Mouse (Mus musculus) liver, embryonic 11.5 days (tissue): ENCODE measurements around the gene Mgll. TPM values are rescaled to one million over a fixed set of nuclear protein-coding genes. Genes with fewer than 3 reads are reported as not detected.
A peak's percentile ranks its signal among the peaks of the same experiment; 100 is the strongest.

Experiments used
- ATAC-seq: fragments of 200-750 bp; cut with Nextera tagmentation; replicated peaks from 2 replicates; pipeline ENCODE4 v1.8.0; 2017; ENCODE audit warnings: moderate number of reproducible peaks, mild to moderate bottlenecking, moderate TSS enrichment, moderate library complexity; ENCODE audit not compliant: low FRiP score
- DNase-seq: peaks from one replicate; pipeline ENCODE4 v3.0.0-alpha.2; 2017; ENCODE audit warnings: low spot score
- H3K27ac ChIP-seq: fragments of 300-500 bp; sonication (generic); 2 replicates; pipeline ENCODE4 v1.5.1; 2014; ENCODE audit warnings: mild to moderate bottlenecking, low read depth, low read length, control low read depth
- H3K27me3 ChIP-seq: fragments of 300-500 bp; sonication (generic); replicated peaks from 2 replicates; pipeline ENCODE4 v1.6.1; 2014; ENCODE audit warnings: low read length, mixed read lengths; ENCODE audit not compliant: control insufficient read depth, insufficient read depth
- H3K36me3 ChIP-seq: fragments of 300-500 bp; sonication (generic); 2 replicates; pipeline ENCODE4 v1.6.1; 2014; ENCODE audit warnings: mild to moderate bottlenecking, low read length, moderate library complexity, mixed read lengths; ENCODE audit not compliant: control insufficient read depth, insufficient read depth
- H3K4me1 ChIP-seq: fragments of 300-500 bp; sonication (generic); replicated peaks from 2 replicates; pipeline ENCODE4 v1.6.1; 2014; ENCODE audit warnings: low read length, mixed read lengths; ENCODE audit not compliant: control insufficient read depth, insufficient read depth
- H3K4me2 ChIP-seq: fragments of 300-500 bp; sonication (generic); 2 replicates; pipeline ENCODE4 v1.6.1; 2014; ENCODE audit warnings: mild to moderate bottlenecking, control low read depth, moderate library complexity
- H3K4me3 ChIP-seq: fragments of 300-500 bp; sonication (generic); 2 replicates; pipeline ENCODE4 v1.5.1; 2014; ENCODE audit warnings: low read depth, low read length, control low read depth
- H3K9ac ChIP-seq: fragments of 300-500 bp; sonication (generic); 2 replicates; pipeline ENCODE4 v1.6.1; 2014; ENCODE audit warnings: low read depth, low read length, control low read depth
- H3K9me3 ChIP-seq: fragments of 300-500 bp; sonication (generic); 2 replicates; pipeline ENCODE4 v1.6.1; 2016; ENCODE audit warnings: low read length, inconsistent platforms, mixed read lengths; ENCODE audit not compliant: control insufficient read depth
- WGBS: fragments of 180-500 bp; shearing (Covaris S2); extraction: QIAGEN DNeasy Blood & Tissue Kit; methylation state at CpG from one replicate; pipeline ENCODE4 v1.1.7; 2014; 5-methylcytosine and 5-hydroxymethylcytosine counted together
- polyA plus RNA-seq: library from polyadenylated mRNA; unstranded; fragments of >200 nt; fragmentation: Nextera tagmentation; extraction: Ambion mirVana; gene quantifications from 2 replicates; pipeline ENCODE4 v1.2.1, GENCODE M21; 2014

Gene Mgll
- 17.3 and 22.2 TPM in 2 replicates for polyA plus RNA-seq

- peak; percentile 91 for ATAC-seq
- under 1% methylated on average over 105 of the region's 105 CpGs for WGBS
- H3K9me3 ChIP-seq = no peaks in the 10 kb centered on the region
- H3K4me3 ChIP-seq = peak within 1 kb of the TSS; percentile 78
- 0 out of 2 replicates have a peak within 1 kb of the TSS, but pooled peaks have one; percentile 41 for H3K27ac ChIP-seq
- peaks cover 12% of the 10 kb centered on the region; the same call in 1 of the 2 replicates for H3K27me3 ChIP-seq
- H3K4me2 ChIP-seq = peak within 1 kb of the TSS; percentile 98
- peaks cover 4% of the 10 kb centered on the region; the same call in 1 of the 2 replicates for H3K4me1 ChIP-seq
- DNase-seq = peak; percentile 65
- H3K9ac ChIP-seq = peak within 1 kb of the TSS; percentile 84
- no peaks in the 10 kb centered on the region for H3K36me3 ChIP-seq
Observed at GRCm38 (mm10) chr6:88724313-88725195, at the start of gene Mgll. Mgll (plus strand) TSS chr6:88724412.

GRCm38 (mm10) chr6:88675815-88676214, 48.4 kb upstream of the Mgll start:
- H3K4me1 ChIP-seq = no peaks in the 10 kb centered on the region
- no peaks in the 10 kb centered on the region for H3K9me3 ChIP-seq
- H3K27ac ChIP-seq = no peak overlapping the region
- H3K4me2 ChIP-seq = no peak overlapping the region
- ATAC-seq = no peak
- H3K27me3 ChIP-seq = peaks cover 2% of the 10 kb centered on the region; the same call in 1 of the 2 replicates
- WGBS = 80% methylated on average over 2 of the region's 2 CpGs
- no peak overlapping the region for H3K4me3 ChIP-seq
- no peak for DNase-seq
- H3K9ac ChIP-seq = no peak overlapping the region
- no peaks in the 10 kb centered on the region for H3K36me3 ChIP-seq

DNA sequence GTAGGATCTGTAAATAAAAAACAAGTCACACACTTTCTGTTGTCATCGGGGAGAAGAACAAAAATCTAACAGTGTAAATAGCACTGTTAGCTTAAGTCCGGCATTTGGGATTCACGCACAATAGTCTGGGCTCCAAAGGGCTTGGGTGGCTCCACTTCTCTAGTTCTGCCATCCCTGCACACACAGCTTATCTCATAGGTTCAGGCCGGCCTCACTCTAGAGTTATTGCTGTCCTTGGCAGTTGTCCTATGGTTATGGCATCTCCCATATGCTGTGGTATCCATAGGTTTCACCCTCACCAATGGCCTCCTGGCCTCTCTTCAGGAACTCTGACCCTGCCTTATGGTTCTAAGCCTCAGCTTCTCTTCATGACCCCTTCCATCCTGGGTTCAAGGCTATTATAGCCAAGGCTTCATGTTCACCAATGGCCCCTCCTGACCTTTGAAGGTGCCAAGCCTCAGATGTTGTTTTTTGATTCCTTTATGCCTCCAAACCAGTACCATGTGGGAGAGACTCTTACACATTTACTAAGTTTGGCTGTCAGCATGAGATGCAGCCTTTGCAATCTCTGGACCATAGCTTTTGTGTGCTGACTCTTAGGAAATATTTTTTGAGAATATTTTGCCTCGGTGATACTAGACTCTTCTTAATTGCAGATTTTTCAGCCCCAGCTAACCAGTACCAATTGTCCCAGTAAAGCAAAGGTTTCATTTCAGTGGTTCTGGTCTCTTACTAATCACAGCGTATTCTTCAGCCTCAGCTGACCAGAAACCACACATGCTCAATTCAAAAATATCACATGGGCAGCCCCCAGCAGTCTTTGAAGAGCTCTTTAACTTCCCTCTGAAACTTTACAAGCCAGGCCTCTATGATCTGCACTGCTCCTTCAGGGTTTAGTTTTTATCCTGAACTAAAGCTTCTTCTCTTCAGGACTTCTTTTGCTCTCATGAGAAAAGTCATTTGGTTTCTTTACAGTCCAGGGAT, 47.2 kb upstream of the Mgll start:
- no peak for ATAC-seq
- WGBS = 84% methylated on average over 6 of the region's 6 CpGs

GRCm38 (mm10) chr6:88677738-88678137, 46.5 kb upstream of the Mgll start:
- no peaks in the 10 kb centered on the region for H3K9me3 ChIP-seq
- 59% methylated on average over 2 of the region's 2 CpGs for WGBS
- DNase-seq = no peak
- no peak for ATAC-seq
- no peak overlapping the region for H3K4me3 ChIP-seq
- no peak overlapping the region for H3K27ac ChIP-seq
- no peak overlapping the region for H3K9ac ChIP-seq
- no peak overlapping the region for H3K4me2 ChIP-seq
- no peaks in the 10 kb centered on the region for H3K36me3 ChIP-seq
- H3K27me3 ChIP-seq = peaks cover 2% of the 10 kb centered on the region; the same call in 1 of the 2 replicates
- no peaks in the 10 kb centered on the region for H3K4me1 ChIP-seq

More for the DNA sequence above, 47.2 kb upstream of the Mgll start:
- H3K27ac ChIP-seq = no peak overlapping the region
- peaks cover 2% of the 10 kb centered on the region; the same call in 1 of the 2 replicates for H3K27me3 ChIP-seq
- no peaks in the 10 kb centered on the region for H3K4me1 ChIP-seq
- H3K36me3 ChIP-seq = no peaks in the 10 kb centered on the region
- H3K4me3 ChIP-seq = no peak overlapping the region
- H3K9me3 ChIP-seq = no peaks in the 10 kb centered on the region
- no peak overlapping the region for H3K4me2 ChIP-seq
- H3K9ac ChIP-seq = no peak overlapping the region
- no peak for DNase-seq

DNA sequence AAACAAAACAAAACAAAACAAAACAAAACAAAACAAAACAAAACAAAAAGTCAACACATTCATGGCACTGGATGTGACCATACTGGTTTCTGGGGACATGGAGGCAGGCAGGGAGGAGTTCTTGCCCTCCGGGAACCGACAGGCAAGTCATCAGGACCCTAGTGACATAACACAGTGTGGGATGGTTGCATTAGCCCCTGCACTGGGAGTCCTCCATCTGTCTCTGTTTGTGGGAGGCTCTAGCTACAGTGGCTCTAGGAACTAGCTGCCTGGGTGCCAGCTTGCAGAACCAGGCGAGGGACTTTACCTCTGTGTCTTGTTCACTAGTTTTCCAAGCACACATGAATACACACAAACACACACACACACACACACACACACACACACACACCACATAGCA, 43.2 kb upstream of the Mgll start:
- Histone ChIP-seq H3K9ac (no peak overlapping the region), H3K4me3 (no peak overlapping the region), H3K9me3 (no peaks in the 10 kb centered on the region), H3K27ac (no peak overlapping the region), H3K27me3 (peaks cover 2% of the 10 kb centered on the region; the same call in 1 of the 2 replicates), H3K4me2 (no peak overlapping the region), H3K4me1 (no peaks in the 10 kb centered on the region), H3K36me3 (no peaks in the 10 kb centered on the region)
- ATAC-seq = no peak
- no peak for DNase-seq
- WGBS = 85% methylated on average over 3 of the region's 3 CpGs

- Histone ChIP-seq H3K9ac (no peak overlapping the region), H3K27me3 (0 out of 2 replicates have a peak, but pooled peaks cover 2% of the 10 kb centered on the region), H3K4me1 (no peaks in the 10 kb centered on the region), H3K27ac (no peak overlapping the region), H3K9me3 (no peaks in the 10 kb centered on the region), H3K4me3 (no peak overlapping the region), H3K4me2 (no peak overlapping the region), H3K36me3 (no peaks in the 10 kb centered on the region)
- DNase-seq (no peak), ATAC-seq (no peak)
- 68% methylated on average over 7 of the region's 7 CpGs for WGBS
Observed at GRCm38 (mm10) chr6:88683380-88684053, 40.7 kb upstream of the Mgll start.

DNA sequence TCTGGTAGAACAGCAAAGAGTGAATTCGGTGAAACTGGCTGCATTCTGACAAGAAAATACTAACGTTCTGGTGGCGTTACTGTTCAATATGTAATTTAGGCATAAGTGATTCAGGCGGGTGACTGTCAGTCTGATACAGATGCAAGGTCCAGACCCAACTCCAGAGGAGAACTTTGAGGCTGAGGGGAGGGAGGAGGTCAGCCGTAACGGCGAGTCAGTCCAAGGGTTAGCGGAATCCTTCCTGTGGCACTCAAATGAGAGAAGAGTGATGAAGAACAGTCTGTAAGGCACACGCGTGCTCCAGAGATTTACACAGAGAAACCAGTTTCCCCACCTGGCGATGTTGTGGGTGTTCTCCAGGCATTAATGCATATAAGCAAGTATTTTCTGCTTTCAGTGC, 36.0 kb upstream of the Mgll start:
- no peak for ATAC-seq
- no peak overlapping the region for H3K9ac ChIP-seq
- WGBS = 82% methylated on average over 11 of the region's 11 CpGs
- H3K36me3 ChIP-seq = no peaks in the 10 kb centered on the region
- no peaks in the 10 kb centered on the region for H3K27me3 ChIP-seq
- H3K9me3 ChIP-seq = no peaks in the 10 kb centered on the region
- no peak for DNase-seq
- no peak overlapping the region for H3K4me2 ChIP-seq
- H3K27ac ChIP-seq = no peak overlapping the region
- H3K4me3 ChIP-seq = no peak overlapping the region
- no peaks in the 10 kb centered on the region for H3K4me1 ChIP-seq

GRCm38 (mm10) chr6:88688712-88689111, 35.5 kb upstream of the Mgll start:
- Histone ChIP-seq H3K9ac (no peak overlapping the region), H3K27ac (no peak overlapping the region), H3K4me1 (no peaks in the 10 kb centered on the region), H3K4me3 (no peak overlapping the region), H3K4me2 (no peak overlapping the region), H3K9me3 (no peaks in the 10 kb centered on the region), H3K27me3 (no peaks in the 10 kb centered on the region), H3K36me3 (no peaks in the 10 kb centered on the region)
- WGBS = 70% methylated on average over 3 of the region's 3 CpGs
- ATAC-seq (no peak), DNase-seq (no peak)
